Comparison of ENCODE assay signal across 26 mouse cellular contexts in genomic region chr12:89333486-89333885, GRCm38 (mm10).
DNase-seq lines count a peak whose midpoint lies in the region; ATAC-seq and TF ChIP-seq lines count a peak whose summit lies in the region.
"Had no signal": no experiment of that assay in that cellular context is flagged by ENCODE, and none has a peak within 500 bp of the region (broad histone marks: within the 10 kb centered on the region; RNA-seq: fewer than 3 reads in every experiment).

No protein-coding gene starts in this region.

- intact Hi-C loops in left cerebral cortex, adult 2 months (cut with DNase I): no loop called here
- intact Hi-C loops in left cerebral cortex, postnatal 10 days (cut with DNase I): loop anchor here (5.0 kb wide), 1 partner anchor 44 kb away; no protein-coding TSS in a partner anchor

- peak overlapping the region; percentile 67 for H3K27ac ChIP-seq in left cerebral cortex, adult 2 months
- H3K27ac ChIP-seq: embryonic facial prominence, embryonic 13.5 days; embryonic facial prominence, embryonic 15.5 days; forebrain, embryonic 10.5 days; forebrain, embryonic 12.5 days had no signal

- DNase-seq in frontal cortex, postnatal 25 days (ENCODE audit: low spot score in 2 of 2): no peak
- DNase-seq in left cerebral cortex, adult 2 months (ENCODE audit: extremely low spot score in 1 of 2, low spot score in 2 of 2): no peak
- DNase-seq in left cerebral cortex, postnatal 10 days (ENCODE audit: extremely low spot score in 1 of 2, low spot score in 2 of 2): no peak
- DNase-seq in brain, adult 2 months (ENCODE audit: low read depth, low spot score): peak; percentile 59
- DNase-seq: adrenal gland, adult 8-10 months; adrenal gland, postnatal 14 days; adrenal gland, postnatal 36 days; B cell, adult 2 months; cerebellum, adult 11 months; cerebellum, adult 18-20 months; cerebellum, adult 8-10 months; cerebellum, adult 9-11 months; cerebellum, postnatal 14 days; cerebellum, postnatal 36 days; embryo, embryonic 11 days had no signal

- no peak for TF ChIP-seq CTCF in left cerebral cortex, adult 2 months (IDR thresholded peaks at IDR 0.05)

- no peak overlapping the region for H3K4me3 ChIP-seq in left cerebral cortex, adult 2 months
- H3K4me3 ChIP-seq: embryonic facial prominence, embryonic 13.5 days; embryonic facial prominence, embryonic 15.5 days; erythroblast, embryonic 14.5 days; forebrain, embryonic 10.5 days; forebrain, embryonic 12.5 days had no signal

- peak; percentile 36; the same call in 1 of the 2 replicates for ATAC-seq in frontal cortex, adult (ENCODE audit: low TSS enrichment)
- ATAC-seq: activated CD4-positive, CD25-positive, alpha-beta regulatory T cell, adult 4 months; CD4-positive, CD25-positive, alpha-beta regulatory T cell, adult 4 months; forebrain, embryonic 14.5 days; forebrain, embryonic 16.5 days; Patski had no signal
